Mouse (Mus musculus) stomach, embryonic 14.5 days (tissue): Measurements from ENCODE around the gene Ttyh2. TPM values are rescaled to one million over a fixed set of nuclear protein-coding genes. Genes with fewer than 3 reads are reported as not detected.

Source experiments
- ATAC-seq: fragments of 200-750 bp; cut with Nextera tagmentation; 2 replicates; pipeline ENCODE4 v1.8.0; 2017; ENCODE audit warnings: low read depth, moderate TSS enrichment; ENCODE audit not compliant: insufficient number of reproducible peaks, insufficient read depth, low FRiP score
- H3K27ac ChIP-seq: fragments of 300-500 bp; sonication (generic); 2 replicates; pipeline ENCODE4 v1.5.1; 2014; ENCODE audit warnings: mild to moderate bottlenecking, low read length, moderate library complexity, mixed read lengths
- H3K27me3 ChIP-seq: fragments of 300-500 bp; sonication (generic); 2 replicates; pipeline ENCODE4 v1.6.1; 2014; ENCODE audit warnings: low read length, control low read depth, mixed read lengths; ENCODE audit not compliant: control insufficient read depth, insufficient read depth
- H3K36me3 ChIP-seq: fragments of 300-500 bp; sonication (generic); 2 replicates; pipeline ENCODE4 v1.6.1; 2014; ENCODE audit warnings: mild to moderate bottlenecking, control low read depth, low read length, moderate library complexity, mixed read lengths; ENCODE audit not compliant: control insufficient read depth, insufficient read depth
- H3K4me1 ChIP-seq: fragments of 300-500 bp; sonication (generic); 2 replicates; pipeline ENCODE4 v1.6.1; 2014; ENCODE audit warnings: low read length, control low read depth, mixed read lengths; ENCODE audit not compliant: control insufficient read depth, insufficient read depth
- H3K4me2 ChIP-seq: fragments of 300-500 bp; sonication (generic); replicated peaks from 2 replicates; pipeline ENCODE4 v1.6.1; 2014; ENCODE audit warnings: low read depth, low read length, control low read depth
- H3K4me3 ChIP-seq: fragments of 300-500 bp; sonication (generic); 2 replicates; pipeline ENCODE4 v1.5.1; 2014; ENCODE audit warnings: low read depth, low read length, control low read depth
- H3K9ac ChIP-seq: fragments of 300-500 bp; sonication (generic); replicated peaks from 2 replicates; pipeline ENCODE4 v1.6.1; 2014; ENCODE audit warnings: low read depth, mild to moderate bottlenecking, control low read depth, low read length, moderate library complexity, mixed read lengths
- H3K9me3 ChIP-seq: fragments of 300-500 bp; sonication (generic); 2 replicates; pipeline ENCODE4 v1.6.1; 2016; ENCODE audit warnings: low read depth, low read length, control low read depth; ENCODE audit not compliant: control insufficient read depth
- WGBS: fragments of 180-500 bp; shearing (Covaris S2); extraction: QIAGEN DNeasy Blood & Tissue Kit; methylation state at CpG from one replicate; pipeline ENCODE4 v1.1.7; 2014; 5-methylcytosine and 5-hydroxymethylcytosine counted together
- polyA plus RNA-seq: library from polyadenylated mRNA; unstranded; fragments of >200 nt; fragmentation: Nextera tagmentation; extraction: Ambion mirVana; gene quantifications from 2 replicates; pipeline ENCODE4 v1.2.1, GENCODE M21; 2014

The Ttyh2 gene
- polyA plus RNA-seq, 1 experiment from 2014 or later = 12.5 TPM

DNA sequence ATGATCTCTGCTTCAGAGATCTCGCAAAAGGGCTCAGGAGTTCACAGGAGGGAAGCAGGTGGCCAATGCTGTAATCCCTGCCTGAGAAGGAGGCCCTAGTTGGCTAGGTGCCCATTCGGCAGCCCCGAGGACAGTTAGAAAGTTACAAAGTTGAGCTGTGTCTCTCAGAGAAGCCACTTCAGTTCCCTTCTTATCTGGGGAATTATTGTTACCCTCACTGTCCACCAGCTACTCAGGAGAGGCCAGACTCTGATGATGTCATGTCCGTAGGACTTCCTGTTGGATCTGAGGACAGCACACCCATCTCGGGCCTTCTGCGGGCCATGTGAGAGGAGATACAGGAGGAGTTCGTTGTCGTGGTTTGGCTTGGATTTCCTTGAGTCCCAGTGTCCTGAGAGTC, 4.4 kb downstream of the Ttyh2 start:
- 55% methylated on average over 8 of the region's 8 CpGs for WGBS
- H3K9me3 ChIP-seq = no peaks in the 10 kb centered on the region
- no peak overlapping the region for H3K4me3 ChIP-seq
- no peak for ATAC-seq
- H3K27ac ChIP-seq = no peak overlapping the region
- peaks cover 33% of the 10 kb centered on the region for H3K4me1 ChIP-seq
- no peak overlapping the region for H3K9ac ChIP-seq
- no peaks in the 10 kb centered on the region for H3K27me3 ChIP-seq
- no peak overlapping the region for H3K4me2 ChIP-seq
- H3K36me3 ChIP-seq = no peaks in the 10 kb centered on the region

DNA sequence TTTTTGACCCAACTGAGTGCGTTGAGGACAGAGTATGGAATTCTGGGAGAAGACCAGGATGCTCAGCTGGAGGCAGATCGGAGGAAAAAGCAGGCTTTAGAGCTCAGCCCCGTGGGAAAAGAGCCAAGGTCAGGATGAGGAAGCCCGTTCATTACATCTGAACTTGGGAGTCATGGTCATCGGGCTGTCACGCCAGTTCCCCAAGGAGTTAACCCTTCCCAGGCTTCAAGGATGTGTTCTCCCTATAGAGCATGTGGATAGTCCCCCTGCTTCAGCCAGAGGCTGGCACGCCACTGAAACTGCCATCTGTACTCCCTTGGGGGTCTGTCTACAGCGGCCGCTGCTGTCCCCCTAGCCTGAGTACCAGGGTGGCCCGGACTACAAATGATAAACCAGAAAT, 5.1 kb downstream of the Ttyh2 start:
- Histone ChIP-seq H3K4me3 (no peak overlapping the region), H3K4me1 (peaks cover 38% of the 10 kb centered on the region), H3K9me3 (no peaks in the 10 kb centered on the region), H3K36me3 (no peaks in the 10 kb centered on the region), H3K4me2 (no peak overlapping the region), H3K9ac (no peak overlapping the region), H3K27me3 (no peaks in the 10 kb centered on the region), H3K27ac (no peak overlapping the region)
- 58% methylated on average over 10 of the region's 10 CpGs for WGBS
- no peak for ATAC-seq

DNA sequence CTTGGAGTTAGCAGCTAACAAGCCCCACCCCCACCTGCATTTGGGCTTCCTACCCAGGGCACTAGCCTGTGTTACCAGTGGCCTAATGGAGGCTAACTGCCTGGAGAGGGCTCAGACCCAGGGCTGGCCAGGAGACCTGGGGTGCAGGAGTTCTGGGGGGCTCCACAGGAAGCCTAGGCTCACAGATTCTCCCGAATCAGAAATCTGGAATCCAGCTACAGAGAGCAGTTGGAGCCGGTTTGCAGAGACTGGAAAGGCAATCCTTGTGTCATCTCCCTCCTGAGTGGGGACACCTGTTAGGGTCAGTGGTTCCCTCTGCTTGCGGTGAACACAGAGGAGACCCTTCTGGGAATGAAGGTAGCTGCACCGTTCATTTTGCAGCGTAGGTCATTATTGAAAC, 5.8 kb downstream of the Ttyh2 start:
- Histone ChIP-seq H3K27me3 (no peaks in the 10 kb centered on the region), H3K4me1 (peaks cover 41% of the 10 kb centered on the region), H3K9me3 (no peaks in the 10 kb centered on the region), H3K4me2 (no peak overlapping the region), H3K27ac (no peak overlapping the region), H3K4me3 (no peak overlapping the region), H3K9ac (no peak overlapping the region), H3K36me3 (no peaks in the 10 kb centered on the region)
- WGBS = 38% methylated on average over 5 of the region's 5 CpGs
- ATAC-seq = no peak

DNA sequence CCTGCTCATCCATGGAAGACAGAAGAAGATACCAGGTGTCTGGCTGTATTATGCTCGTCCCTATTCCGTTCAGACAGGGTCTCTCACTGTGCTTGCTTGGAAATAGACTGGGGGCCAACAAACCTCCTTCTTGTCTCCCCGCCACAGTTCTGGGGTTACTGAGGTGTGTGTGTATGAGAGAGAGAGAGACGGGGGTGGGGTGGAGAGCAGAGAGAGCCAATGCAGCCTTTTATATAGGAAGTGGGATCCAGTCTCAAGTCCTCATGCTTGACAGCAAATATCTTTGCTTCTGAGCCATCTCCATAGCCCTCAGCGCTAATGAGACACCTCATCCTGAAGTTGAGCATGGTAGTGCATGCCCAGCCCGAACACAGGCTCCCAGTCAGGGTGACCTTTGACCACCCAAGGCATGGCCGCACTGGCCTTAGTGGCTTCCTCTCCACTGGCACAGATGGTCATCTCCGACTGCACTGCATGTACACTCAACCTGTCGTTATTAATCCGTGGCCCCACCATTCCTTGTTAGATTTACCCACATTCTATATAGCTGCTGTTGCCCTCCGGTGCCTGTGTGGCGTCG, 7.2 kb downstream of the Ttyh2 start:
- Histone ChIP-seq H3K4me1 (peaks cover 29% of the 10 kb centered on the region), H3K27ac (no peak overlapping the region), H3K4me2 (no peak overlapping the region), H3K36me3 (no peaks in the 10 kb centered on the region), H3K9me3 (no peaks in the 10 kb centered on the region), H3K4me3 (no peak overlapping the region), H3K27me3 (no peaks in the 10 kb centered on the region), H3K9ac (no peak overlapping the region)
- ATAC-seq = no peak
- 94% methylated on average over 13 of the region's 13 CpGs for WGBS

DNA sequence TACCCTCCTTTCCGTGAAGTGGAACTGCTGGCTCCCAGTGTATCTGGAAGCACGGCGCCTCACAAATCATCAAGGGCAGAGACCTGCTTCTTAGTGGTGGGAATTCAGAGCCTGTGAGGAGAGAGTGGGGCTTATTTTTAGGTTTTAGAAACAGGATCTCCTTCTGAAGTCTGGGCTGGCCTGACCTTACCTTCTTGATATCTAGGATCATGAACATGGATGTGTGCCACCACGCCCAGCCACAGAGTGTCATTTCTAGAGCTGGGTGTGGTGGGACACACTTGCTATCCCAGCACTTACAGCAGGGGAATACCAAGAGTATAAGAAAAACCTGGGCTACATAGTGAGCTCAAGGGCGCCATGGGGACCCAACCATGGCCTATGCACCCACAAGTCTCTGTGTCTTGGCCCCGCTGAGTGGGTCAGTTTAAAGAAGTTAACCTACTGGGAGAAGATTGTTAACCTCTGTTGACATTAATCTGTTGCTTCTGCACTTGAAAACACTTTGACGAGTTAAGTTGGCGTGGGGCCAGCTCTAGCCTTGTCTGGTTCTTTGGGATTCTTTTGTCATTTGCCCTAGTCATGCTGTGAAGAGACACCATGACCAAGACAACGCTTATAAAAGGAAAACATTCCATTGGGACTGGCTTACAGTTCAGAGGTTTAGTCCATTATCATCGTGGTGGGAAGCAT, 7.9 kb downstream of the Ttyh2 start:
- H3K27ac ChIP-seq = no peak overlapping the region
- 87% methylated on average over 10 of the region's 10 CpGs for WGBS
- ATAC-seq = no peak

DNA sequence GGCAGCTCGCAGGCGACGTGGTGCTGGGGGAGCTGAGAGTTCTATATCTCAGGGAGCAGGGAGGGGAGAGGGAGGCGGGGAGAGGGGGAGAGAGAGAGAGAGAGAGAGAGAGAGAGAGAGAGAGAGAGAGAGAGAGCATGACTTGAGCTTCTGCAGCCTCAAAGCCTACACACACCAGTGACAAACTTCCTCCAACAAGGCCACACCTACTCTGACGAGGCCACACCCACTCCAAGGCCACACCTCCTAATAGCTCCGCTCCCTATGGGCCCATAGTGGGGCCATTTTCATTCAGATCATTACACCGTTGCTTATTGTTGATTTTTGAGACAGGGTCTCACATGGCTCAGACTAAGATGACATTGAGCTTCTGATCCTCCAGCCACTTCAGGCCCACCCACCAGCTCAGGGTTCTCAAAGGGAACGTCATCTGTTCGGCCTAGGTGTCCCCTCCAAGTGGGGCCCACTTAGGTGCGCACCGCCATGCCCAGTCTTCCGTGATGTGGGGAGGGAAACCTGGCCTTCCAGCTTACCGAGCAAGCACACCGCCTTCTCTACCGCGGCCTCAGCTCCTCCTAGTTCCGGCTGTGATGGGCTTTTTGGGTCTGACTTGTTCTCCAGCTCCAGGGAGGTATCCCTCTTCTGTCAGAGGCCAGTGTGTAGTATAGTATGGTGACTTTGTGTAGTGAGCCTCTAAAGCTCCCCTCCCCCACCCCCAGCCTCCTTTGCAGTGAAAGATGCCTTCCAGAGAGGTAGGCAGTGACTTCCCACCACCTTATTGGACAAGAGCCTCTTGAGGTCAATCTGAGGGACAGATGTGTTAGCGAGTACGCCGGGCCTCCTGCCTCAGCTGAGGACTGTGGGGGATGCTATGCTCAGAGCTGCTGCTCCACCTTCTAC, 8.7 kb downstream of the Ttyh2 start:
- WGBS = 73% methylated on average over 20 of the region's 20 CpGs
- ATAC-seq = no peak

More for the DNA sequence above, 7.9 kb downstream of the Ttyh2 start:
- Histone ChIP-seq H3K36me3 (no peaks in the 10 kb centered on the region), H3K9ac (no peak overlapping the region), H3K4me1 (peaks cover 29% of the 10 kb centered on the region), H3K27me3 (no peaks in the 10 kb centered on the region), H3K9me3 (no peaks in the 10 kb centered on the region), H3K4me2 (no peak overlapping the region), H3K4me3 (no peak overlapping the region)

DNA sequence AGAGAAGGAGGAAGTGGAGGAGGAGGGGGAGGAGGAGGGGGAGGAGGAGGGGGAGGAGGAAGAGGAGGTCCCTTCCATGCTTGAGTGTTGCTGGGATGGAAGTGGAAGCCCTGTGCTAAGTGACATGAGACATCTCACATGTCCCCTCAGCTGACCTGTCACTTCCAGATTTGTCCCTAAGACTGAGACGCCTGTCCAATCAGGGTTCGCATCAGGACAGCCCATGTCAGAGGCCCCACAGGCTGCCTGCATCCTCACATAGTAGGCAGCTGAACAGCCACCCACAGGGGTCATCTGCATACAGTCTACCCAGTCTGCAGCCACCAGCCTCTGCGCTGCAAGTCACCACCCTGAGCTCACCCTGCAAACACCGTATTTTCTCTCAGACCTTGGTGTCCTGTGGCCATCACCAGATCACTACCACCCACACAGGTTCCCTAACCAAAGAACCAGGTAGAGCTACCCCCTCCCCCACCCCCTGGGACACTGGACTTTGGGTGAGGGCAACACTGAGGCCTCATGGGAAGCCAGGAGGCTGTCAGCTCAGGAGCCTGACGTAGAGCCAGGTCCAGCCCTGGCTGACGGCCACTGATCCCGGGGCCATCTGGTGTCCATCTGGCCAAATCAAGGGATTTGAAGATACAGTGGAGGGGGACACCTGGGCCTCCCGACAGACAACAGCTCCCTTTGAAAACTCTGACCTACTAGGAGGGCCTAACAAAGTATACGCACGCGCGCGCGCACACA, 9.6 kb downstream of the Ttyh2 start:
- ATAC-seq = no peak
- Histone ChIP-seq H3K4me3 (no peak overlapping the region), H3K9me3 (no peaks in the 10 kb centered on the region), H3K27me3 (no peaks in the 10 kb centered on the region), H3K9ac (no peak overlapping the region), H3K36me3 (no peaks in the 10 kb centered on the region), H3K27ac (no peak overlapping the region), H3K4me2 (no peak overlapping the region), H3K4me1 (peaks cover 22% of the 10 kb centered on the region)
- WGBS = 69% methylated on average over 14 of the region's 14 CpGs

More for the DNA sequence above, 8.7 kb downstream of the Ttyh2 start:
- no peaks in the 10 kb centered on the region for H3K36me3 ChIP-seq
- no peak overlapping the region for H3K4me2 ChIP-seq
- no peak overlapping the region for H3K4me3 ChIP-seq
- H3K4me1 ChIP-seq = peaks cover 29% of the 10 kb centered on the region
- H3K9me3 ChIP-seq = no peaks in the 10 kb centered on the region
- H3K9ac ChIP-seq = no peak overlapping the region
- no peaks in the 10 kb centered on the region for H3K27me3 ChIP-seq
- no peak overlapping the region for H3K27ac ChIP-seq

DNA sequence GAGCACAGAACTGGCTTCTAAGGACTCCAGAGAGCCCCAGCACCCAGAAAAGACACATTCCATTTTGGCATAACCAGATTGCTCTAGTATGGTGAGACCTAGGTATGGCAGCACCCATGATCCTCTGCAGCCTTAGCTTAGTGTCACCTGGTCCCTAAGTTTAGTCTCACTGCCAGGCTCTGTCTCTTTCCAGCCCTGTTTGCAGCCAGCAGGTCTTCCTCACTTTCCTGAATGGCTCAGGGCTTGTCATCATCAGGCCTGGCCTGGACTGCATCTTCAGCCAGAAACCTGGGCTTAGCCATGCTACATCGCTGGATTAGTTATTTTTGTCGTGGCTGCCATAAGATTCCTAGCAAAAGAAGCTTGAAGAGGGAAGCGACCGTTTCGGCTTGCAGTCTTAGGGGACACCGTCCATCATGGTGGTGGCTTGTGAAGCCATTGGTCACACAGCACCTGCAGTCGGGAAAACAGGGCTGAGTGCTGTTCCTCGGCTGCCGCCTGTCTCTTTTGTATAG, 10.4 kb downstream of the Ttyh2 start:
- Histone ChIP-seq H3K27me3 (no peaks in the 10 kb centered on the region), H3K9ac (no peak overlapping the region), H3K9me3 (no peaks in the 10 kb centered on the region), H3K4me2 (no peak overlapping the region), H3K4me3 (no peak overlapping the region), H3K27ac (no peak overlapping the region), H3K4me1 (peaks cover 16% of the 10 kb centered on the region), H3K36me3 (no peaks in the 10 kb centered on the region)
- WGBS = 72% methylated on average over 9 of the region's 9 CpGs
- no peak for ATAC-seq
